Mouse (Mus musculus) testis, adult 10 weeks (tissue): ENCODE results near the gene Hoxd4. TPM values are rescaled to one million over a fixed set of nuclear protein-coding genes. Genes with fewer than 3 reads are reported as not detected.

Experiments
- polyA plus RNA-seq: library from polyadenylated mRNA; stranded (reverse); fragments of 350-450 nt; fragmentation: Illumina TruSeq; extraction: RNeasy Lipid Tissue Mini Kit (QIAGEN cat#74804); gene quantifications from one replicate; pipeline ENCODE4 v1.2.3, GENCODE M21; 2014; ENCODE audit warnings: low read depth, low replicate concordance

Gene Hoxd4
- polyA plus RNA-seq: 0.87 TPM

GRCm38 (mm10) chr2:74711721-74712621 is at the start of gene Hoxd4, which contains the start of gene Hoxd3:
Gene Hoxd4, plus strand, starts transcription at chr2:74711929.
Gene Hoxd3, plus strand, starts transcription at chr2:74711927.

DNA sequence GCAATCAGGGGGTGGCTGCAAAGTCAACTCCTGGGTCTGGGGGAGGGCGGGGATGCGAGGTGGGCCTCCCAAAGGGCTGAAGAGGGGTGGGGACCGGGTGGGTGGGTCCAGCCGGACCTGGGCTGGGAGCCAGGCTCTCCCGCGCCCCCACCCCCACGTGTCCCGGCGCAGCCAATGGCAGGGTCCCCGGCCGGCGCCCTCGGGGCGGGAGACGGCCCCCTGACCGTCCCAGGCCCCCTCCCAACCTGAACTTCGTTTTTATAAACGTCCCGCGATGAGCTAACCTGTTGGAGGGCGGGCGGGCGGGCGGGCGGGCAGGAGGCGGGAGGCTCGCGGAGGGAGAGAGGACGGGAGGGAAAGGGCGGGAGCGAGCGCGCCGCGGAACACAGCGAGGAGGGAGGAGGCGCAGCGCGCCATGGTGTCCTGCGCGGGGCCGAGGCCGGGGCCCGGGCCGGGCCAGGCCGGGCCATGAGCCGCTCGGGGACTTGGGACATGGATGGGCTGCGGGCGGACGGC is 43.8 kb upstream of the Hoxd4 start, which contains the start of gene Hoxd13:
Hoxd13 (plus strand) TSS at position 469 of the 516 bp plus-strand sequence.

GRCm38 (mm10) chr2:74674881-74675665 is 36.7 kb upstream of the Hoxd4 start, which contains the start of gene Hoxd12:
Gene Hoxd12, plus strand, starts transcription at chr2:74675013.

GRCm38 (mm10) chr2:74678891-74679595 is 32.7 kb upstream of the Hoxd4 start, which contains the start of gene Hoxd11:
Gene Hoxd11, plus strand, starts transcription at chr2:74679557.

GRCm38 (mm10) chr2:74691022-74691951 is 20.4 kb upstream of the Hoxd4 start, which contains the start of gene Hoxd10:
Gene Hoxd10, plus strand, starts transcription at chr2:74691924.

DNA sequence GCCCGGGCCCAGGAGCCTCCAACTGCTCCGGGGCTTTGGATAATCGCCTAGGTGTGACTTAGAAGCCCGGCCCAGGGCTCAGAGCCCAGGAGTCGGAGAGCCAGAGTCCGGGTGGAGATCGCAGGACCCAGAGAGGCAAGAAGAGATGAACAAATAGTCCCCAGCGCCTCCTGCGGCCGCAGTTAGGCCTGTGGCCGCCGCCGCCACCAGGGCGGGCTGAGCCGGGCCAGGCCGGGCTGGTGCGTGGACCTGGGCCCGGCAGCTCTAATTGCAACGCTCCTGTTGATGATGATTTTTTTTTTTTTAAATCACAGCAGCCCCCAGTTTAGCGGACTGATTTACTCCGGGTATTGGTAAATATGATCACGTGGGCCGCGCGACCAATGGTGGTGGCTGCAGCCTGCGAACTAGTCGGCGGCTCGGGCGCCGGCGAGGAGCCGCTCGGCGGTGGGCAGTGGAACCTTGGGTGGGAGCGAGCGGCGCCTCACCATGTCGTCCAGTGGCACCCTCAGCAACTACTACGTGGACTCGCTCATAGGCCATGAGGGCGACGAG is 14.1 kb upstream of the Hoxd4 start, which contains the start of gene Hoxd9:
Hoxd9 (plus strand) TSS at position 161 of the 555 bp plus-strand sequence.

DNA sequence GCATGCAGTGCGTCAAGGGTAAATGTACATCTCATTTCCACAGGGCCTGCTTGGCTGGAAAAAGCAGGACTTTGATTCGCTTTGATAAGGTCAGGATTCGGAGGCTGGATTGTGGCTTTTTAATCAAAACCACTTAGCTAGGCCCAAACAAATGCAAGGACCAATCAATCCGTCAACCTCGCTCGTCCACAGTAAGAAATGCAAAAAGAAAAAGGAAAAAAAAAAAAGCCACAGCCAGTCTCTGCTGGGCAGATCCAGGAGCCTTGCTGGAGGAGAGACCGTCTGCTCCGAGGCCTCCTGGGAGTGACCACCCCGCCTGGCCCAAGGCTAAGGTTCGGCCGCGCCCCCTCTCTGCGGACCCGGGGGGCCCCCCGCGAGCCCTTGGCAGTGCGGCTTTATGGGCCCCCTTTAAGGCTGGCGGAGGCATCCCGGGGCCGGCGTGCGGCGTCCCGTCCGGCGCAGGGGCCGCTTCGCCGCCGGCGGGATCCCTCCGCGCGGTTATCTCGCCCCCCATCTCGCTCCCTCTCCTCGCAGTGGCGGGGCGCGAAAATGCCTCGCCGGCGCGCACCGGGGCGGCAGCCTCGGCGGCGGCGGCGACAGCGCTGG is 7.2 kb upstream of the Hoxd4 start, which contains the start of gene Hoxd8:
Hoxd8 (plus strand) TSS at position 223 of the 606 bp plus-strand sequence.

DNA sequence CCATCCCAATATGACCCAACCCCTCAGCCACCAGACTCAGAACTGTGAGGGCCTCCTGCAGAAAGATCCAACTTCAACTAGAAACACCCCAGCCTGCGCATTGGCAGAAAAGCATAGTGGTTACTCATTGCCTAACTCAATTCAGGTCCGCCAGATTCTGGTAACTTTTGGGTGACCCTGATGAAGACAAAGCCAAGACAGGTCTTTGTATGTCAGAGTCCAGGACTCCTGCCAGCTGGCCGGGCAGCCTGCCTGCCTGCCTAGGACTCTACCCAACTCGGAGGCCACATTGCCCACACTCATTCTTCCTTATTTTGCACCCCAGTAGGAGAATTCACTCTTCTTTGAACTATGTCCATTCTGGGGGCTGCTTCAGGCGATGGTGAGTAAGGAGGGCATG is 14.8 kb downstream of the Hoxd4 start, which contains the start of gene Gm28230:
Gm28230 (plus strand) TSS at position 178 of the 400 bp plus-strand sequence.

GRCm38 (mm10) chr2:74762522-74763244 is 51.0 kb downstream of the Hoxd4 start, which contains the start of gene Hoxd1:
Gene Hoxd1, plus strand, starts transcription at chr2:74762980.

Other genes starting within 250 kb of the Hoxd4 start
- gene Lnpk, start 132.5 kb upstream of the Hoxd4 start, polyA plus RNA-seq: 203 TPM
- gene Evx2, start 52.4 kb upstream of the Hoxd4 start, polyA plus RNA-seq: 0.04 TPM
- gene Hoxd13, start 43.6 kb upstream of the Hoxd4 start, polyA plus RNA-seq: 0.10 TPM
- not detected for gene Hoxd12, start 36.9 kb upstream of the Hoxd4 start, polyA plus RNA-seq
- not detected for gene Hoxd11, start 32.4 kb upstream of the Hoxd4 start, polyA plus RNA-seq
- gene Hoxd10, start 20.0 kb upstream of the Hoxd4 start, polyA plus RNA-seq: 0.95 TPM
- 2.5 TPM for gene Hoxd9, start 14.2 kb upstream of the Hoxd4 start, polyA plus RNA-seq
- 55.9 TPM for gene Hoxd8, start 7.3 kb upstream of the Hoxd4 start, polyA plus RNA-seq
- gene Hoxd3, start within 50 bp of the Hoxd4 start, polyA plus RNA-seq: 0.07 TPM
- gene Gm28230, start 14.8 kb downstream of the Hoxd4 start, polyA plus RNA-seq: 0.29 TPM
- not detected for gene Hoxd1, start 51.1 kb downstream of the Hoxd4 start, polyA plus RNA-seq
- 114 TPM for gene Mtx2, start 113.9 kb downstream of the Hoxd4 start, polyA plus RNA-seq